Mouse (Mus musculus): ENCODE results near the gene Tstd2.

The Tstd2 gene

GRCm38 (mm10) chr4:46119514-46120094 lies 18.9 kb downstream of the Tstd2 start:
- no peak for DNase-seq (ENCODE audit: low spot score)

DNA sequence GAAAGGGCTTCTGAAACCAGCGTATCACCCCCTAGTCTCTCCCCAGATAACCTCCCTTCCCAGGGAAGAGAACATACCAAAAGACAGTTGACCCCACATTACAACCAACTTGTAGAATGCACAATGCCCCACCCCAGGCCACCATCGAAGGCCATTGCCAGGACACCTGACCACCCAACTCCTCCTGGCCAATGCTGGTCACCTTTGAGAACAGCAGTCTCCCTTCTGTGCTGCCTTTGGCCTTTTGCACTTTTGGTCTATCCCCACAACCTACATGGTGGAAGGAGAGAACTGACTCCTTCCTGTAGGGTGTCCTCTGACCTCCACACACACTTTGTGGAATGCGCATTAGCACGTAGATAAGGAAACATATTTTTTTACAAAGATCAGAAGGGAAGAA lies 21.0 kb downstream of the Tstd2 start:
- DNase-seq (ENCODE audit: low spot score), result no peak

DNA sequence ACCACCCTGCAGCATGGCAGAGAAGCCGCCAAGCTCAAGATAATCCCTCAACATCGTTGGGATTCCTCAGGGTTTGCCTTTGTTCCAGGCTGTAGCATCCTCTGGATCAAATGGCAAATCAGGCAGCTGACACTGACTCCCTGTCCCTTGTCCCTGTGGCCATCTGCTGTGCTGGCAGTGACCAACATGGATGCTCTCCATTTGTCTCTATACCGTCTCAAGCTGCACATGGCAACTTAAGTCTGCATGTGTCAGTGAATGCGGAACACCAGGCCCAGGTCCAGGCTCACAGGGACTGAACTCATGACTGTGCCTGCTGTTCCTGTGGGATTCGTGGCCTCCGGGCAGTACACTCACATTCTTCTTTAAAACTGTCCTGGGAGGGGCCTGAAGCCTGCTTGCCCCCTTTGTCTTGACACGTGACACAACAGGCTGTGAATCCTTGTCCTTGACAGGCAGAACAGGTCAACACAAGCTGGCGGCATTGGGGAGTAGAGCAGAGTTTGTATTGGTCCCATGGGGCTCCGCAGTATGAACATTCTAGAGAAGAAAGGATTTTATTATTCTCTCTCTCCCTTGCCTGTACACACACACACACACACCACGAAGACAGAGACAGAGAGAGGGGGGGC lies 21.8 kb downstream of the Tstd2 start:
- no peak for DNase-seq (ENCODE audit: low spot score)

- no peak for DNase-seq (ENCODE audit: low spot score)
Observed at GRCm38 (mm10) chr4:46115308-46115707, 23.2 kb downstream of the Tstd2 start.

DNA sequence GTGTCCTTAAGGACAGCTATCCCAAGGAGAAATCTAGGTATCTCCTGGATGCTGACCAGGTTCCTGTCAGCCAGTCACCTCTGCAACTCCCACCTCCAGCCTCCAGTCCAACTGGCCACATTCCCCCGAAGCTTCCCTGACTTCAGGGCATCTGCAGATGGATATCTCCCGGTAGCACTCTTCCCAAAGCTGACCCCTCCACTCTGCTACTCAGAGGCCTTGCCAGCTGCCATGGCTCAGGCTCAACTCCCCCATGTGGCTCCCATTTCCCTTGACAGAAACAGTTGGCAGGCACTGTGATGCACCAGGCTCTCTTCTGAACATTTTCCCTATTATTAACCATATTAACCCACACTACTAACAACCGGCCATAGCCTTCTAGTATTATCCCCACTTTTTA lies 27.1 kb downstream of the Tstd2 start:
- DNase-seq (ENCODE audit: low spot score), result no peak

GRCm38 (mm10) chr4:46110084-46110483 lies 28.4 kb downstream of the Tstd2 start:
- DNase-seq (ENCODE audit: low spot score), result no peak

DNA sequence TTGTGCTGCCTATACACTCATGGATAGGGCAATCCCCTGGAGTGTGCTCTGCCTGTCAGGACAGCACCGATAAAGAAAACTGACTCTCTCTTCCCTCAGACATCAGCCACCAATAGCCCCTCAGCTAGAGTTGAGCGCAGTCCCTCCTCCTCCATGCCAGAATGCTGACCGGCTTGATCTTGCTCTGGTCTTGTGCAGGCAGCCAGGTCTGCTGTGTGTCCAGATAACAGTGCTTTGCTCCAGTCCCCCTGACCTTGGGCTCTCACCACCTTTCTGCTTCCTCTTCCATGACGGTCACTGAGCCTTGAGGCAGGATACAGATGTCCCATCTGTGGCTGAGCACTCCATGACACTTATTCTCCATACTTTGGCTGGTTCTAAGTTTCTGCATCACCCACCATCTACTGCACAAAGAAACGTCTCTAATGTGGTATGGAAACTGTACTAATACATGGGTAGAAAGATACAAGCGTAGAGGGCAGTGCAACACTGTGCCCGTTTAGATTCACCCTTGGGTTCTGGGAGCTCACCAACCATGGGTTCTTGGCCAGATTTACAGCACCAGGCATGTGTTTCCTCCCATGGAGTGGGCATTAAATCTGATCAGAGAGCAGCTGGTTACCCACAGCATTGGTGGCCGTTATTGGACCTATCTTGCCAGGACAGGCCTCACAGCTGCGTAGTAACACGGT lies 36.3 kb downstream of the Tstd2 start:
- DNase-seq (ENCODE audit: low spot score), result no peak

- DNase-seq (ENCODE audit: low spot score), result no peak
Observed at GRCm38 (mm10) chr4:46101211-46101711, 37.2 kb downstream of the Tstd2 start.

DNA sequence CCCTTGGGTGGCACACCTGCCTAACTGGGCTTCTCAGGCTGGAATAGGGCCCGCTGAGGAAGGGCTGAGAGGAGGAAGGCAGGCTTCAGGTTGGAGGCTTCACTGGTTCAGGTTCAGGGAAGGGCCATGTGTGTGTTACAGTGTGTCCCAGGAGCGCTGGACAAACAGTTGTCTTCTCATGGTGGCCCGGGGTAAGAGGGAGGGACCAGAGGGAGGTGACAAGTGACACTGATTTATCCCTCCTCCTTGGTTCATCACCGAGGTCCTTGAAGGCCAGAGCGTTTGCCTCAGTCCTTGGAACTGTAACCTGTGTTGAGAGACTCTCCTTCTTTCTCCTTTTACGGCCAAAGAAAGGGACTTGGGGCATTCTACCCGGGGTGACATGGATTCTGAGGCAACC lies 38.0 kb downstream of the Tstd2 start:
- DNase-seq (ENCODE audit: low spot score), result no peak

- no peak for DNase-seq (ENCODE audit: low spot score)
Observed at GRCm38 (mm10) chr4:46099132-46099531, 39.4 kb downstream of the Tstd2 start.

GRCm38 (mm10) chr4:46097591-46097990 lies 40.9 kb downstream of the Tstd2 start:
- no peak for DNase-seq (ENCODE audit: low spot score)

GRCm38 (mm10) chr4:46096546-46096945 lies 41.9 kb downstream of the Tstd2 start:
- DNase-seq (ENCODE audit: low spot score), result no peak

DNA sequence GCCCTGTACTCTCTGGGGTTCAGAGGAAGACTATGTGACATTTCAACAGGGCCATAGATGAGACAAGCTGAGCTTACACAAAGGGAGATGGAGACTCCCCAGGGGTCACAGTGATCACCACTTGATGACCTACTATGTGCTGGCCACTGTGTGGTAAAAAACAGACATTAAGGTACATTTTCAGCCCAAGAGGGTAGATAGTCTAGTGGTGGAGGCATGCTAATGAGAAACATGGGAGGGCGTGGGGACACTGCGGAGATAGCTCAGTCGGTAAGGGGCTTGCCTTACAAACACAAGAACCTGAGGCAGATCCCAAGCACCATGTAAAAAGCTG lies 42.7 kb downstream of the Tstd2 start:
- no peak for DNase-seq (ENCODE audit: low spot score)

DNA sequence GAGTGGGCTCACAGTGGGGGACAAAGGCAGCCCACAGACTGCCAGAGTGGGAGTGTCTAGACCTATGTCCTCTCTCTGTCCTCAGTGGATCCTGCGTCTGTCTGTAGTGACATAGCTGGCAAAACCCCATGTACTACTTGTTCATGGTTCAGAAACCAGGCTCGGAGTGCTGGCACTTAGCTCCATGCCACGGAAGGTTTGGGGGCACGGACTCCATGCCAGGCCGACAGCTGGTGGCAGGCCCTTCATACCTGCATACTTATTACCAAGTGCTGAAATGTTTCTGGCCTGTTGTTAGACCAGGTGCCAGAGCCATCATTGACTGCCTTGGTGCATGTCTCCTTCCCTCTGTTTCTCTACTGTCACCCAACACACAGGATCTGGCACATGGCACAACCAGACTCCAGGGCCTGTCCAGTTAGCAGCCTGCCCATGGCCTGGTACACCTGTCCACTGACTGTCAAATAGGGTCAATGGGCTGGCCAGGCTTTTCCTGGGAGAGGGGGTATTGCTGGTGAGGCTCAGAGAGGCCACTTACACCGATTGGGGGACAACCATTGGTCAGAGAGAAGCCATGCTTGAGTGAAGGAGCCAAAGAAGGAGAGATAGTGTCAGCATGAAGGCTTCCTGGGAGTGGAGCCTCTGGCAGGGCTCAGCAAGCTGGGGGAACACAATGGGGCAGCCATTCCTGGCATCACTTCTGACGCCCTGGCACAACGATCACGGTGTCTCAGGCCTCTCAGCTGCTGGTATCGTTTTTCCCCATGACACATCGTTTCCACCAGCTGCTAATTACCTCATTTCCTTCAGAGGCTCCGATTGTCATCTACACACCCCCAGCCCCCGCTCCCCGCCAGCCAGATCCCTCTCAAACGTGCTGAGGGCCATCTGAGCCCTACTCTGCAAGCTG lies 43.3 kb downstream of the Tstd2 start:
- peak; percentile 71 for DNase-seq (ENCODE audit: low spot score)

GRCm38 (mm10) chr4:46092429-46093076 lies 45.9 kb downstream of the Tstd2 start:
- no peak for DNase-seq (ENCODE audit: low spot score)

DNA sequence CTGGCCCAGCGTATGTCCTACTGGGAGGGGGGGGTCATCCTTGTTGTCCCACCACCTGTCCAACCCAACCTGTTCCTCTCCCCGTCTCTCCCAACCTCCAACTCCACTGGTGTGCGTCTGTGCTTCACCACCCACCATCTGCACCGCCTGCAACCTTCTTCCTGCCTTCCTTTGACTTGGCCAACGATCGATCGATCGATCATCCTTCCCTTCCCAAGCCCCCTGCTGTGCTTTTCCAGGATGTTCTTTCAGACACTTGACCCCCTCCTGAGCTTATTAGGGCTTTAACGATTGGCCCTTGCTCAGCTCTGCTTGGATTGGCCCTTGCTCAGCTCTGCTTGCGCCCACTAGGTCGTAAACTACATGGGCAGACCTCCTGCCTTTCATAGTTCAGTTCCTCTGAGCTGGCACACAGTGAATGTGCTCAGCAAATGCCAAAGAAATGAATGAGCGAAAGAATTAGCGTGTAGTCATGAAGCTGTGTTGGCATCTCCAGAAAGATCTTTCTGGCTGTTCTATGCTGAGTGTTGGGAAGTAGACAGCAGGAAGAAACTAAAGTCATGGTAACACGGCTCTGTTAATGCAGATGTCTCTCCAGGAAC lies 48.9 kb downstream of the Tstd2 start:
- DNase-seq (ENCODE audit: low spot score), result no peak

- peak; percentile 83 for DNase-seq (ENCODE audit: low spot score)
Observed at GRCm38 (mm10) chr4:46087852-46088251, 50.6 kb downstream of the Tstd2 start.

DNA sequence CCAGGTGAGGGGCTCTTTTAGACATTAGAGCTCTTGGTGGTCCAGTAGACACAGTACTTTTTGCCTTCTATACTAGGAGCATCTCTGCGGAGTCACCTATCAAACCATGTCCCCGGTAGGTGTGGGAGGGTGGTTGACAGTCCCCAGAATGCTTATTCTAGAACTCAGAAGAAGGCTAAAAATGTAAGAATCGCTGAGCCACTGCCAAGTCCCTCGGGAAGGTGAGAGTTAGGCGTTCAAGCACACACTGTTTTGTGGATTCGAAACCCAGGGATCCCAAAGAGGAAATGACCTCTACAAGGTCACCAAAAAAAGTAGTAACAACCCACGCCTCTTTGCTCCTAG lies 51.1 kb downstream of the Tstd2 start:
- peak; percentile 57 for DNase-seq (ENCODE audit: low spot score)

GRCm38 (mm10) chr4:46086718-46087426 lies 51.6 kb downstream of the Tstd2 start:
- DNase-seq (ENCODE audit: low spot score), result peak; percentile 70

DNA sequence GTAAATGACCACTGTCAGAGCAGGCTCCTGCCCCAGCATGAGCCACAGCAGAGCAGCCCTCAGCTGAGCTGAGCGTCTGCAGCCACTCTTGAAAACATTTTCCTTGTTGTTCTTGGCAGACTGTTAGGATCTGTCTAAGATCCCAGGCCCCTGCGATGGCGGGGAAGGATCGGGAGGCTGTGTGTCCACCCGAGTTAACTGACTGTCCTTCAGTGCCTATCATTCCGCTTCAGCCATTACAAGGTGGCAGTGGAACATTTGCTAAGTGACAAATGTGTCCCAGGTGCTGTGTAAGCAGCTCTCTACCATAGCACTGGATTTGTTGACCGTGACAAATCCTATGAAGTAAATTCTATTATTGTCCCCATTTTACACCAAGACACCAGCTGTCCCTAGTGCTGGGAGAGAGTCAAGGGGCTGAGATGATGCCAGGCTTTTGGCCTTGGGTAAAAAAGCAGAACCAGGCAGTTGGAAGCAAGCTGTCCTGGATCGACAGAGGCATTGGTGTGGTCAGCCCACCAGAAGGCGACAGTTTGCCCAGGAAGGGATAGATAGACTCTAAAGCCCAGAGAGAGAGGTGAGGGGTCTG lies 53.2 kb downstream of the Tstd2 start:
- DNase-seq (ENCODE audit: low spot score), result no peak
